Mouse (Mus musculus): ENCODE results near the gene Pdp2.

Pdp2 gene

DNA sequence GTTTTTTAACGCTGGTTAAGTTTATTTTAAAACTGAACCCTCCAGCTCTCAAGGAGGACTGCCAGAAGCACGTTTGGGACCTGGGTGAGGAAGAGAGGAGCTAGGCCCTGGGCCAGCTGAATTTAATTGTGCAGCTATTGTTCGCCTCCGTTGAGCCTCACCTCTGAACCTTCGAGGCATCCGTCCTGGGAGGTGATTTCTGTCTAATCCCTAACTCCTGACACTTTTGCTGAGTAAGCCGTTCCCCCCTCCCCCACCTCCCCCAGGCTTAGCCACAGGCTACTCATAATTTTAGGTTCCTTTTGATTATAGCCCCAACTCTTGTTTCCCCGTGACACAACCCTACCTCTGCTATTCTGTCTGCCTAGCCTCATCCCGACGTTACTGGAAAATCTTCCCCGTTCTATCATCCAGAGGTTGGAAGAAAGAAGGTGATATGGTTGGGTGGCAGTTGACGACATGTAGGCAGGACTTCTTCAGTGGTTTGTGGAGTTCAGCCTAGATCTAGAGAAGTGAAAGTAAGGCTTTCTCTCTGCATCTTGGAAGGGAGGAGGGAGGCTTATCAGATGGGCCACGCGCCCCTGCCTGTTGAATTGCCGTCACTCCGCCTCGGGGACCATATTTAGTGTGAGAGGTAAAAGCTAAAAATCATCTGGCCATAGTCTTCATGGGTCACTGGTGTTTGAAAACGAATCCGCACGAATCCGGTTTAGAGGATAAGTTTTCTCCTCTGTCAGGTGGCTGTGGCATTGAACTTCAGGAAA lies 4.7 kb downstream of the Pdp2 start:
- DNase-seq (ENCODE audit: low spot score in 2 of 2) = no peak

DNA sequence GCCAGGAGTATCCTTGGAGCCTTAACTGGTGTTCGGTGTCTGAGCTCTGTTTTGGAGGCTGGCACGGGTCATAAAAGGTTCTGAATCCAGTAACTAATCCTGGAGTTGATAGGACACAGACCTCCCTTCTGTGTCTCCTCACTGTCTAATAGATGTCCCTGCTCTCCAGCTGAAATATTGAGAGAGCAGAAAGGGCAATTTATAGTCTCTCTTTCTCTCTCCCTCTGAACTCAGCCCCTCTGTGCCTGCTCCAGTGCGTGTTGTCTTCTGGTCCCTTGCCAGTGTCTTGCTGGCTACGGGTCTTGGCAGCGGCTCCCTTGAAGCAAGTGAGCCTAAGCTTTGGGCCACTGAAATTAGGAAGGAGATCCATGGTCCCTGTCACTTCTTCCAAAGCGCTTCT lies 6.4 kb downstream of the Pdp2 start:
- no peak for DNase-seq (ENCODE audit: low spot score in 2 of 2)

DNA sequence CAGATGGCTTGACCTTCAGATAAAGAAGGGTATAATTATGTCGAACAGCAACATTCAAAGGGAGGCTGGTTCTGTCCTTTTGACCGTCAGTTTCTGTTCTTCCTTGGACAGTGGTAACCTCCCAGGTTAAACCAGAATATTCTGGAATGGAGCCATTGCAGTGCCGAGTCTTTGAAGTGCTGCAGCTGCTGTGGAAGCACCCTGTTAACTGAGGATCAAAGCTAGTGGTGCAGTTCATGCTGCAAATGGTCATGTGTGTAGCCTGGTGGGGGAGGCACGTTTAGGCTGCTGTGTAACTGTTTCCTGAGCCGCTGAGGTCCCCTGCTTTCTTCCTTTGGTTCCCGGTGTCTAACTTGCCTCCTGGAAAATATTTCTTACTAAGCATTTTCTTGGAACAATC lies 7.2 kb downstream of the Pdp2 start:
- no peak for DNase-seq (ENCODE audit: low spot score in 2 of 2)

DNA sequence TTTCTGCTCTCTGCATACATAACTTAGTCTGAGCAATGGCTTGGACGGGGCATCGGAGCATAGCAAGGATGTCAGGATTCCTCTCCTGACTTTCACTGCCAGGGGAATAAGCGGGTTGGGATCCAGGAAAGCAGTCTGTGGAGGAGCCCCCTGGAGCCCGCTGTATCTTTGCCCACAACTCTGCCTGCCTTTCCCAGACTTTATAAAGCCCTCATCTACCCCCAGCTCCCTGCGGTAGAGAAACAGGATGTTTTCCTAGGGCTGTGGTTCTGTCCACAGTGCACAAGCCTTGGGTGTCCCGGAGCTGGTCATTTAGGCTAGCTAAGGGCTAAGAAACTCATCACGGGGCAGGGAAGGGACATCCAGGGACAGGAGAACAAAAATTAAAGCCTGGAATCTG lies 10.1 kb downstream of the Pdp2 start:
- DNase-seq (ENCODE audit: low spot score in 2 of 2) = no peak

DNA sequence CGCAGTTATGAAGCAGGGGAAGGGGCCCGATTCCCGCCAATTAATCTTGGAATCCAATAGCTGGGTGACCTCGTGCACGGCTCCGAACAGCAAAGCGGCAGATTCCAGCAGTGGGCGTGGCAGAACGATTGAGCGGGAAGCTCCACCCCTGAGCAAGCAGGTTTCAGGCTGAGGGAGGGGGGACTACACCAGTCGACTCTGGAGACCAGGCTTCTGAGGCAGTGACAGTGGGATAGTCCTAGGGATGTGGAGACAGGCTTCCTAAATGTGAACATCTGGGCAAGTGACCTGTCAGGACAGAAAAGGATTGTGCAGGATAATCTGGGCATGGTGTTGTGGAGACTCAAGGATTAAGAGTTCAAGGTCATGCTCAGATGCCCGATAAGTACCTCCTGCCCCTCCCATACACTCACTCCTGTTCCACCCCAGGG lies 10.7 kb downstream of the Pdp2 start:
- DNase-seq (ENCODE audit: low spot score in 2 of 2) = no peak

DNA sequence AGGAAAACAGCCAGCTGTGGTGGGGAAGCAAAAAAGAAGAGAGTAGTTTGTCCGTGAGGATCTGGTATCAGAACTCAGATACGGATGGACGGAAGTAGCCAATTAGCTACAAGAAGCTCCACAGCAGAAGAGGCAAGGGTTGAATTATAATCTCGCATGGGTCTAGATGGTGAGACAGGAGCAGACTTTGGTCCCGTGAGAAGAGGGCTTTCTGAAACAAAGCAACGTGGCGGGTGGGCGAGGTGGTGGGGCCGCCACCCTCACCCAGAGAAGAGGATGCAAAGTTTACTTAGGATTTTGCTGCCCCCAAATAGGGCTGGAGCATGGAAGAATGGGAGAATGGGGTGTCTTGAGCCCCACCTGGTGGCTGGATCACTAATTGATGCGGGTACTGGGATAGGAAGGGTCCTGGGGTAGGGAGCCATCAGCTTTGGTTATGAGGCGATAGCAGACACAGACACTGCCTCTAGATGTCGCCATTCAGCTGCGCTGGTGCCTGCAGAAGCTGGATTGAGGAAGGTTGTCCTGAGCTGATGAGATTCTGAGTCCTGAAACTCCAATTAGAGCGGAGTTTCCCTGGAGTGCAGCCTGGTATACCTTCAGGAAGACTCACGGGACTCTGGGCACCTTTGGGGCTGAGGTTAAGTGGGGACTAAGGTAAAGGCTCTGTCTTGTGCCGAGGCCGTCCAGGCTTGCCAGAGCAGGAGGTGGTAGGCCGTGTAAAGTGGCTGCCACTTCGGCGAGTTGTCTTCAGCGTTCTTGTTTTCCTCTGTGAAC lies 11.4 kb downstream of the Pdp2 start:
- peak; percentile 87 to 91 for DNase-seq (ENCODE audit: low spot score in 2 of 2)

DNA sequence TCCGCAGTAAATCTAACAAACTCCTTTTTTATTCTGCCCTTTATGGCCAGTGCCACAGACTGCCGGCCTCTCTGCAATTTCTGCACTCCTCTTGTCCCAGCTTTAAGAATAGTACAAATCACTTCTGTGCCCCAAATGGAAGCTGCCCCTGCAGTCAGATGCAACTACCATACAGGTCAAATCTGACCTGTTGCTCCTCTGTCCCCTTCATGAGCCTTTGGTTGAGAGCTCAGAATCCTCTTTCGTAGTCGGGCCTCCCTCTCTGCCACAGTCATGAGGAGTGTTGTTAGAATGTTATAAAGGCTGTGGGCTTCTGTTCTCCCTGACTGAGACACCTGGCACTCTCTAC lies 12.0 kb downstream of the Pdp2 start:
- no peak for DNase-seq (ENCODE audit: low spot score in 2 of 2)

DNA sequence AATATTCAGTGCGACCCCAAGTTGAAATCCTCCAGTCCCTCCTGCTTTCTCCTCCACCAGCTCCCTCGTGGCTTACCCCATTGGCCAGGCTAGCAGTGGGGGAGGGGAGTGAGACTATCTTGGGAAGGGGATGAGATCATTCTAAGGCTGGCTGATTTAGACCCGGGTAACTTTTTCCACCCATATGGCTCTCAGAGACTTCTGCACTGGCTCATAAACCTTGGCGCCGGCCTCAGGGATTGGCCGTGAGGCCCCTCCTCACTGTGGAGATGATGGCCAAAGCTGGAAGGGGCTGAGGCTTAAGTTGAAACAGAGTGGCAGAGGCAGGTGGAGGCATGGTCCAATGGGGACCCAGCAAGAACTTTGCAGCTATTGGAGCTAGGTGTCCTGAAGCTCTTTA lies 15.1 kb downstream of the Pdp2 start:
- DNase-seq (ENCODE audit: low spot score in 2 of 2) = no peak

DNA sequence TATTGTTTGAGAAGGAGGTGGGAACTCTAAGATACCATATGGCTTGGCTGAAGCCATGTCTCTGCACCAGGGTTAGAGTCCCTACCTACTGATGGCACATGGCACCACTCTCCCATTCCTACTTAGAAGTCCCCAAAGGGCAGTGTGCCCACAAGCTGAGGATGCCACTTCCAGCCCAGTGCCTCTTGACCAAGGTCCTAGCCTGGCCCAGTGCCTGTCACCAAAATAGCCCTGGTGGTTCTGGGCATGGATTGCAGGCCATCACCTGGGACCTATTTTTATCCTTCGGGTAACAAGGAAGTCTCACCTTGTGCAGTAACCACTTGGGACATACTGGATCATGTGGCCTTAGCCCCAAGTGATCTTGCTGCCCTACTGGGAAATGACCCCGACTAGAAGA lies 16.7 kb downstream of the Pdp2 start:
- DNase-seq (ENCODE audit: low spot score in 2 of 2) = peak; percentile 86 to 90

DNA sequence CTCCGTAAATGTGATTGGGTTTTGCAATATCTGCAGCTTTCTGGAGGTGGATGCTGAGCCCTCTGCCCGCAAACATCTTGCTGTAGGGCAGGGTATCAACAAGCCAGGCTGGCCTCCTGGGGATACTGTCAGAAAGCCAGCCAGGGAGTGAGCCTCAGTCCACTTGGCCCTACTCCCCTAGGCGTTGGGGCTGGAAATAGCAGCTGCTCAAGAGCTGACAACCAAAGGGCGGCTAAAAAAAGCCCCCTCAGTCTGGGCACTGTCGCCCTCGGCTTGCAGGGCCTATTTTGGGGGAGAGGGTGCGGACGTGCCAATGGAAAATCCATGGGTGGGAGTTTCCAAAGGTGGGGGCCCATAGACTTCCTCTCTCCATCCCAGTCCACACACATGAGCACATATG lies 18.0 kb downstream of the Pdp2 start:
- peak; percentile 80 to 83 for DNase-seq (ENCODE audit: low spot score in 2 of 2)

DNA sequence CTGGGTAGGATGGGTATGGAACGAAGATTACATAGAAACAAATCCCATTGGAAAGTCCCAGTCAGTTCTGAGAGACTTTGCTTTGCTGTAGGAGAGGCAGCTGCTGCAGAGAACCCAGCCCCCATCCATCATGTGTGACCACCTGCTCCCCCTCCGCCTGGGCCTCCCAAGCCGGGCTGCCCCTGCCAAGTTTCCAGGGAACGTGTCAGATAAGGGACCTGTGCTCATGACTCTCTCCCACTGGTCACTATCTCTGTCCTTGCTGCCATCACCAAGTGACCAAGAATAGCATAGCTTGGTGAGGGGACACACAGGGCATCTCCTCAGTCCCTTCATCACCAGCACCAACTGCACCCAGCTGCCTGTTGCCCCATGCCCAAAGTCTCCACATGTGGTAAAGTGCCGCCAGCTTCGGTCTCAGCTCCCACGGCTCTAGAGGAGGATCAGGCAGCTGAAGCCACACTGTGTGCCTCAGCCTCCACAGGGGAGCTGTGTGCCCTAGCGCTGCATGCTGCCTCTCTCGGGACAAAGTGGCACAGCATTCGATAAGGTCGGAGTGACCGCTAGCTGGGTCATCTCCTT lies 19.0 kb downstream of the Pdp2 start:
- DNase-seq (ENCODE audit: low spot score in 2 of 2) = peak; percentile 86 to 87

DNA sequence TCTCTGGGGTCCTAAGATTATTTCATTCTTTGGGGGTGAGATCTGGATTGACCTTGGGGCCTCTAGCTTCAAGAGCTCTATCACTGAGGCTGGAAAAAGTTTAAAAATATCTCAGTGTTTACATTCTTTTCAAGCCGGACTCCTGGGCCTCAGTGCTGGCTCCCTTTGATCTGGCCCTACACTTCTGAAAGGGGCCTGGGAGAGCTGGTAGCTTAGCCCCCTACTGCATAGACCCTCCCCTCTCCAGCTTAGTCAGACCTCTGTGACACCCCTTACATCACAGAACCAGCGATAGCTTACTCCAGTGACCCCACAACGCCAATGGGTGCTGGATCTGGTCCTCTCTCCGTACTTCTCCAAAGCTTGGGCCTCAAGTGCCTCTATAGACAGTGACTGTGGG lies 20.4 kb downstream of the Pdp2 start:
- DNase-seq (ENCODE audit: low spot score in 2 of 2) = no peak

DNA sequence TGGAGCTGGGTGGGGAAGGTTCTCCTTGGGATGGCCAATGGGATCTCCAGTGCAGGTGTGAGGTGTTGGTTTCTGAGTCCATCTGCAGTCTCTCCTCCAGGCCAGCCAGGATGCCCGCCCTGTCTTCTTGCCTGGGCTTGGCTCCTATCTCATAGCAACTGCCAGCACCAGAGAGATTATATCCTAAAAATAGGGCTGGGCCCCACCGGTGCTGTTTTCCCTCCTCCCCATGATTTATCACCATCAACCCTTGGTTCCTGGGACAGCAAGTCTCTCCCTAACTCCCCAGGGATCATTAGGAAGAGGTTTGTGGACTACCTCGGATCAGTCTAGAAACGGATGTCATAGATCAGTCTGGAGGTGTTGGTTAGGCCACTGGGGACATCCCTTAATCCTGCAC lies 21.9 kb downstream of the Pdp2 start:
- peak in 1 of 2 experiments; percentile 40 for DNase-seq (ENCODE audit: low spot score in 2 of 2)

DNA sequence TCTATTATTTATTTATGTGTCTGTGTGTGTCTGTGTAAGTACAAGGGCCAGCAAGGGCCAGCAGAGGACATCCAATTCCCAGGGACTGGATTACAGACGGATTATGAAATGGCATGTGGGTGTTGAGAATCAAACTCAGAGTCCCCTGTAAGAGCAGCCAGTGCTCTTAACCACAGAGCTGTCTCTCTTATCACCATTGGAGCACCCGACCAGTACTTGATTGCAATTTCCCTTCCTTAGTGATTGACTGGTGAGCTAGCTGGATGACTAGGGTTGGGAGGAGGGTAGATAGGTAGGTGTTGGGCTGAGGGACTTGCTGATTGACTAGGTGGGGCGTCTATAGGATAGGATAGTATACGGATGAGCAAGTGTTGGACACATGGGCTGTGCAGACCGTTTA lies 29.5 kb downstream of the Pdp2 start:
- no peak for DNase-seq (ENCODE audit: low spot score in 2 of 2)

DNA sequence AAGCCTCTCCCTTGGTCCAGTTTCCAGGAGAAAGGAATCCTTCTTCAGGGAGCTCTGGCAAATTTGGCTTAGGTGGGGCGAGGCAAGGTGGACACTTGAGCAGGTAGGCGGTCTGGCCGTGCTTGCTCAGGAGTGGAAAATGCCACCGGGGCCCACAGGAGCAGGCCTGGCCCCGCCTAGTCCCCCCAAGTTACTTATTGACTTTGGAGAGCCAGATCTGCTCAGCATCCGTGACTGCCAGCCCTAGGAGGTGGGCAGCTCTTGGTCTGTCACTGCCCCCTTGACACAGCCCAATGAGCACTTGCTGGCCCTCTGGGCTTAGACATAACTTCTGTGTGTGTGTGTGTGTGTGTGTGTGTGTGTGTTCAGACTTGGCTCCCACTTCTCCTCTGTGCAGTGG lies 32.9 kb downstream of the Pdp2 start, which contains the start of gene Cdh16:
Cdh16 (minus strand) TSS at position 236 of the 400 bp plus-strand sequence.
- no peak for DNase-seq (ENCODE audit: low spot score in 2 of 2)

DNA sequence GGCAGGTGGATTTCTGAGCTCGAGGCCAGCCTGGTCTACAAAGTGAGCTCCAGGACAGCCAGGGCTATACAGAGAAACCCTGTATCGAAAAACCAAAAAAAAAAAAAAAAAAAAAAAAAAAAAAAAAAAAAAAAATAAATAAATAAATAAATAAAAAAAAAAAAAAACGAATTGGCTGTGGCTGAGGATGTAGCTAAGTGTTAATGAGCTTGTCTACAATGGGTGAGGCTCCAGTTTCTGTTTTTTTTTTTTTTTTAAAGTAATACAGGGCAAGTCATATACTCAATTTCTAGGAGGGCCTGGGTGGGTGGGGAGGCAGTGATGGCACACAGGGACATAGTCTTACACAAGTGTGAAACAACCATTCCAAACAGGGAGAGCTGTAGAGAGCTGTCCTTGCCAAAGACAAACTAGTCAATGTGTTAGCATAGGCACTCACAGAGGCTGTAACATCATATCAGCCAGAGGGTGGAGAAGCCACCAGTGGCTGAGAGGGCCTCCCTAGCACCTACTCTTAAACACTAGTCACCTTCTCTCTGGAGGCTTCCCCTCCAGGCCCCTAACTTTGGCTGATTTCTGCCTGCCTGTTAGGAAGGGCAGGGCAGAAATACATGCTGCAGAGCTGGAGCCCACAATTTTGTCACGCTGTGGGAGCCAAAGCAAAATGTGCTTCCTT lies 36.0 kb downstream of the Pdp2 start:
- no peak for DNase-seq (ENCODE audit: low spot score in 2 of 2)

DNA sequence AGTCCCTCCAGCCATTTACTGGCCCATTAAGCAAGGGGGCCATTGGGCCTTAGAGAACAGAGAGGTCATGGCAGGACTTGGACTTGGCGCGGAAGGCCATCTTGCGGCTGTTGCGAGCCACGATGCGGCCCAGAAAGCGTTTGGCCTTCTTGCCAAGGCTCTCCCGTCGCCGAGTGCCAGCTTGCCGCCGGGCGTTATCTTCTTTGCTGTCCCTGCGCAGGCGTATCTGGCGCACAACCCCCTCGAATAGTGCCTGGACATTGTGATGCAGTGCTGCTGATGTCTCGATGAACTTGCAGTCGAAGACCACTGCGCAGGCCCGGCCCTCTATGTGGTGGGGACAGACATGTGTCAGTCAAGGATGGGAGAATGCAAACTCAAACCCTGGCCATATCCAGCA lies 37.2 kb downstream of the Pdp2 start:
- DNase-seq (ENCODE audit: low spot score in 2 of 2) = no peak

DNA sequence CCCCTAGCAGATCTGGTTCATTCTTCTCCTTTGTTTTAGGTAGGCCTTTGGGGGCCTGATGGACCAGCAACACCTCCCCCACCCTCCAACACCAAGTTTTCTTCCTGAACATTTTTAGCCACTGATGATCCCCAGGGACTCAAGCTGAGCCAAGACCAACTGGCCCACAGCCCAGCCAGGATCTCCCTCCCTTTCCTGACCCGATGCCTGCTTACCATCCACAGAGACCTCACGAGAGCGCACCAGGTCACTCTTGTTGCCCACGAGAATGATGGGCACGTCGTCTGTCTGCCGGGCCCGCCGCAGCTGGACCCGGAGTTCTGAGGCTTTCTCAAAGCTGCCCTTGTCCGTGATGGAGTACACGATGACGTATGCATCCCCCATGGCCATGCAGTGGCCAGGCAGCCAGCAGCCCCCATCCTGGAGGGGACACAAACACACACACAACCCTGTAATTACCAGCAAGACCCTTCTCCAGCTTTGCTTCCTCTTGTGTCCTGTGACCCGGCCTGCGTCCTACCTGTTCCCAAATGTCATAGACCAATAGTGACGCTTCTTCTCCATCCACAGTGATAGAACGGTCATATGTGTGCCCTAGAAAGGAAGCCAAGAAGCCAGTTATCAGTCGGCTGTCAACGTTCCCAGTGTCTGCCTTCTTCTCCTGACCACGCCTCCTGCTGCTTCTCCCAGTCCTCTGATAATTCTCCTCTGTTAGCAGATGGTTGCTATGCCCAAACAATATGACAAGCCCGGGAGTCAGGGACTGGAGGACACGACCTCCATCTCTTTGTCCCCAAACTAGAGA lies 38.3 kb downstream of the Pdp2 start:
- peak; percentile 84 to 88 for DNase-seq (ENCODE audit: low spot score in 2 of 2)

DNA sequence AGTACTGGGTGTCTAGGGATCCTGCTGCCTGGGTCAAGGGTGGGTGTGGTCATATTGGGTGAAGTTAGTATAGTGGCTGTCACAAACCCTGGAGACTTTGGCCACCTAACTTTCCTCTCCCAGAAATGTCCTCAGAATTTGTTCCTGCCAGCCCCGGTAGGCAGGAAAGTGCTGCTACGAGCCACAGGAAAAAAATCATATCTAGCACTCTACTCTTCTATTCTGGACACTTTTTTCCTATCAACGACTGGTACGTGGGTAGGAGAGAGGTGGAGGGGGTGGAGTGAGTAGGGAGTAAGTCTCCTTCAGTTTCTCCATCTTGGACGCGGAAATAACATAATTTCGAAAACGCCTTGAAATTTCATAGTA lies 38.8 kb downstream of the Pdp2 start:
- DNase-seq (ENCODE audit: low spot score in 2 of 2) = no peak

DNA sequence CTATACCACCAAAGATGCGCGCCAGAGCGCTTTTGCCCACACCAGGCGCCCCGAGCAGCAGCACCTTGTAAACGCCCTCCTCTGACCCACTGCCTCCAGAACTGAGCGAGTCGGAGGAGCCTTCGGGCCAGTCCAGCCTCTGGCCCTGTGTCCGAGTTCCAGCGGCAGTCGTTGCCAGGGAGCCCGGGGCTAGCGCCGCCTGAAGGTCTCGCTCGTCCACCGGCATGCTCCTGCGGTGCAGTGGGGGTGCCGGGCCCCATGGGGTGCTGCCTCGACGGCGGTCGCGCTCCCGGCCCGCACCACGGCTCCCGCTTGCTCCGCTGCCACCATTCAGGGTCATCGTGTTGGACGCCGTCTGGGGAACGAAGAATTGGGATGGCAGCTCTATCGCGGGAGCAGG lies 39.3 kb downstream of the Pdp2 start:
- DNase-seq (ENCODE audit: low spot score in 2 of 2) = no peak

DNA sequence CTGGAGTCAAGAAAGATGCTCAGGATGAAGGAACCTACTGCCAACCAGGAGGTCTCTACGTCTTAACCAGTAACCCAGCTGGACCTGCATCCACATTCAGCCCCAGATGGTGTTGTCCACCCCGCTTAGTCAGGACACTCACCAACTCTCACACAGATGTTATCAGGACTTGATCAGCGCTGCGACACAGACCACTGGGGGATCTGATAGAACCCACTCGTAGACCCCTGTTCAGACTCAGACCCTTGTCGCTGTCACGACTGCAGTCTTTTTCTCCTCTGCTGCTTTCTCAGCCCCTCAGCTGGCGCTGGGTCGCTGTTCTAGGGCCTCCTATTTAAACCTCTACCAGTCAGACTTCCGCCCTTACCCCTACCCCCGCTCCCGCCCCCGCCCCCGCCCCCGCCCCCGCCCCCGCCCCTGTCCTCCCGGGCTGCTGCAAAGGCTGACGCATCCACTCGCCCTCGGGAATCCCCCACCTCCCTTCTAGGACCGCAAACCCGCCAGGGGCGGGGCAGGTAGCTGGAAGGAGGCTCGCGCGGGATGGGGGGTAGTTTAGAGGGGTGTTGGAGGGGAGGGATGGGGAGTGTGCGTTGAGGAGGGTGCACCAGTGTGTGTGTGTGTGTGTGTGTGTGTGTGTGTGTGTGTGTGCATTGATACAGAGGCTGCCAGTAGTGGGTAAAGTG lies 39.9 kb downstream of the Pdp2 start, which contains the start of gene Rrad:
Rrad (minus strand) TSS at position 347 of the 683 bp plus-strand sequence.
- peak; percentile 68 to 69 for DNase-seq (ENCODE audit: low spot score in 2 of 2)
